Mouse (Mus musculus): ENCODE results near the gene Ctdsp2. TPM values are rescaled to one million over a fixed set of nuclear protein-coding genes. Genes with fewer than 3 reads are reported as not detected.

Ctdsp2 gene
- total RNA-seq, 2 experiments from 2014 or later: 21.5 to 53.4 TPM

GRCm38 (mm10) chr10:126962271-126962965 is 16.1 kb upstream of the Ctdsp2 start:
- ATAC-seq (replicated peaks; ENCODE audit: poor library complexity, severe bottlenecking): peak; percentile 34

GRCm38 (mm10) chr10:126962966-126963330 is 15.6 kb upstream of the Ctdsp2 start:
- ATAC-seq (replicated peaks; ENCODE audit: poor library complexity, severe bottlenecking): no peak

- ATAC-seq (replicated peaks; ENCODE audit: poor library complexity, severe bottlenecking): no peak
Observed at GRCm38 (mm10) chr10:126963821-126964220, 14.7 kb upstream of the Ctdsp2 start.

- ATAC-seq (replicated peaks; ENCODE audit: poor library complexity, severe bottlenecking): no peak
Observed at GRCm38 (mm10) chr10:126971363-126972050, 7.0 kb upstream of the Ctdsp2 start.

- ATAC-seq (replicated peaks; ENCODE audit: poor library complexity, severe bottlenecking): no peak
Observed at GRCm38 (mm10) chr10:126972051-126972725, 6.3 kb upstream of the Ctdsp2 start.

GRCm38 (mm10) chr10:126972988-126973387 is 5.5 kb upstream of the Ctdsp2 start:
- ATAC-seq (replicated peaks; ENCODE audit: poor library complexity, severe bottlenecking): no peak

- ATAC-seq (replicated peaks; ENCODE audit: poor library complexity, severe bottlenecking): no peak
Observed at GRCm38 (mm10) chr10:126975706-126976105, 2.8 kb upstream of the Ctdsp2 start.

- ATAC-seq (replicated peaks; ENCODE audit: poor library complexity, severe bottlenecking): no peak
Observed at GRCm38 (mm10) chr10:126977076-126977475, 1.4 kb upstream of the Ctdsp2 start.

- ATAC-seq (replicated peaks; ENCODE audit: poor library complexity, severe bottlenecking): no peak
Observed at GRCm38 (mm10) chr10:126979121-126979635, 661 bp downstream of the Ctdsp2 start.

GRCm38 (mm10) chr10:126979636-126980151 is 1.2 kb downstream of the Ctdsp2 start:
- ATAC-seq (replicated peaks; ENCODE audit: poor library complexity, severe bottlenecking): peak; percentile 12; the same call in 1 of the 2 replicates

- no peak for ATAC-seq (replicated peaks; ENCODE audit: poor library complexity, severe bottlenecking)
Observed at GRCm38 (mm10) chr10:126980221-126980932, 1.9 kb downstream of the Ctdsp2 start.

GRCm38 (mm10) chr10:126980933-126981530 is 2.5 kb downstream of the Ctdsp2 start:
- ATAC-seq (replicated peaks; ENCODE audit: poor library complexity, severe bottlenecking): no peak

- no peak for ATAC-seq (replicated peaks; ENCODE audit: poor library complexity, severe bottlenecking)
Observed at GRCm38 (mm10) chr10:126981746-126982145, 3.2 kb downstream of the Ctdsp2 start.

- ATAC-seq (replicated peaks; ENCODE audit: poor library complexity, severe bottlenecking): no peak
Observed at GRCm38 (mm10) chr10:126983193-126983725, 4.7 kb downstream of the Ctdsp2 start.

GRCm38 (mm10) chr10:126984189-126985004 is 5.9 kb downstream of the Ctdsp2 start:
- ATAC-seq (replicated peaks; ENCODE audit: poor library complexity, severe bottlenecking): no peak

- no peak for ATAC-seq (replicated peaks; ENCODE audit: poor library complexity, severe bottlenecking)
Observed at GRCm38 (mm10) chr10:126985127-126985526, 6.6 kb downstream of the Ctdsp2 start.

GRCm38 (mm10) chr10:126985579-126985978 is 7.1 kb downstream of the Ctdsp2 start:
- no peak for ATAC-seq (replicated peaks; ENCODE audit: poor library complexity, severe bottlenecking)

GRCm38 (mm10) chr10:126986541-126986961 is 8.0 kb downstream of the Ctdsp2 start:
- ATAC-seq (replicated peaks; ENCODE audit: poor library complexity, severe bottlenecking): peak; percentile 28
